8 mouse cellular contexts compared by ENCODE assay signal in genomic region chr13:23446498-23446952, GRCm38 (mm10). TPM values are rescaled to one million over a fixed set of nuclear protein-coding genes. Genes with fewer than 3 reads are reported as not detected.
DNase-seq lines count a peak whose midpoint lies in the region; ATAC-seq and TF ChIP-seq lines count a peak whose summit lies in the region.

No protein-coding gene starts in this region.

- peaks cover 11% of the 10 kb centered on the region; the same call in 1 of the 2 replicates for H3K4me1 ChIP-seq in embryonic facial prominence, embryonic 15.5 days
- peaks cover 9% of the 10 kb centered on the region; the same call in 1 of the 2 replicates for H3K4me1 ChIP-seq in limb, embryonic 13.5 days
- H3K4me1 ChIP-seq in midbrain, embryonic 14.5 days (ENCODE audit: control insufficient read depth, insufficient read depth, low read length) = peaks cover 15% of the 10 kb centered on the region
- peaks cover 7% of the 10 kb centered on the region for H3K4me1 ChIP-seq in spleen, adult 2 months (ENCODE audit: control insufficient read depth, insufficient read depth, insufficient read length)

- no peak for TF ChIP-seq CTCF in spleen, adult 2 months (IDR thresholded peaks at IDR 0.05; ENCODE audit: extremely low read depth, insufficient read depth, insufficient read length, insufficient replicate concordance)

- H3K9ac ChIP-seq in embryonic facial prominence, embryonic 15.5 days = no peak overlapping the region
- peak overlapping the region; percentile 63 for H3K9ac ChIP-seq in limb, embryonic 13.5 days
- peak overlapping the region; percentile 30; the same call in 1 of the 2 replicates for H3K9ac ChIP-seq in midbrain, embryonic 14.5 days (replicated peaks; ENCODE audit: low read length)

- no peak; the same call in 1 of the 2 replicates for ATAC-seq in embryonic facial prominence, embryonic 15.5 days (ENCODE audit: insufficient number of reproducible peaks, low FRiP score, low TSS enrichment, low read depth)
- ATAC-seq in limb, embryonic 13.5 days (ENCODE audit: low FRiP score, low read depth) = peak; percentile 71
- peak; percentile 67 for ATAC-seq in midbrain, embryonic 14.5 days (ENCODE audit: low FRiP score, low TSS enrichment)

- WGBS in embryonic facial prominence, embryonic 15.5 days = under 1% methylated on average over 16 of the region's 16 CpGs
- WGBS in limb, embryonic 13.5 days = under 1% methylated on average over 16 of the region's 16 CpGs
- WGBS in midbrain, embryonic 14.5 days = under 1% methylated on average over 16 of the region's 16 CpGs
- under 1% methylated on average over 16 of the region's 16 CpGs for WGBS in spleen, adult 2 months

- TF ChIP-seq POLR2A in spleen, adult 2 months (IDR thresholded peaks at IDR 0.05; ENCODE audit: low read depth, low read length) = no peak

- peak overlapping the region; percentile 65 for H3K4me2 ChIP-seq in embryonic facial prominence, embryonic 15.5 days (replicated peaks)
- H3K4me2 ChIP-seq in limb, embryonic 13.5 days (replicated peaks) = peak overlapping the region; percentile 70
- peak overlapping the region; percentile 70 for H3K4me2 ChIP-seq in midbrain, embryonic 14.5 days (ENCODE audit: low read length)

- no peaks in the 10 kb centered on the region for H3K27me3 ChIP-seq in embryonic facial prominence, embryonic 15.5 days
- no peaks in the 10 kb centered on the region for H3K27me3 ChIP-seq in limb, embryonic 13.5 days
- no peaks in the 10 kb centered on the region for H3K27me3 ChIP-seq in midbrain, embryonic 14.5 days (ENCODE audit: control insufficient read depth, insufficient read depth, low read length)
- no peaks in the 10 kb centered on the region for H3K27me3 ChIP-seq in spleen, adult 2 months (ENCODE audit: control insufficient read depth, insufficient read depth, low read length)

- peak overlapping the region; percentile 77 for H3K4me3 ChIP-seq in embryonic facial prominence, embryonic 15.5 days (replicated peaks)
- H3K4me3 ChIP-seq in limb, embryonic 13.5 days = peak overlapping the region; percentile 70
- H3K4me3 ChIP-seq in midbrain, embryonic 14.5 days (replicated peaks; ENCODE audit: low read depth, low read length) = peak overlapping the region; percentile 62
- peak overlapping the region; percentile 58 for H3K4me3 ChIP-seq in spleen, adult 2 months (ENCODE audit: extremely low read depth, insufficient read depth, insufficient read length)

- DNase-seq in 3T3-L1 (ENCODE audit: low read depth, low spot score) = peak; percentile 87
- peak; percentile 78 for DNase-seq in adrenal gland, postnatal 25 days
- peak; percentile 92 for DNase-seq in heart, adult 8-10 months (ENCODE audit: low spot score)
- peak; percentile 79 to 92 for DNase-seq in kidney, adult 8-10 months
- peak; percentile 94 for DNase-seq in midbrain, embryonic 14.5 days
- DNase-seq in spleen, adult 2 months (ENCODE audit: low read depth in 1 of 2, low spot score in 2 of 2) = peak in 1 of 2 experiments; percentile 65

- no peaks in the 10 kb centered on the region for H3K36me3 ChIP-seq in embryonic facial prominence, embryonic 15.5 days
- H3K36me3 ChIP-seq in limb, embryonic 13.5 days = no peaks in the 10 kb centered on the region
- no peaks in the 10 kb centered on the region for H3K36me3 ChIP-seq in midbrain, embryonic 14.5 days (ENCODE audit: control insufficient read depth, insufficient read depth, low read length)
- H3K36me3 ChIP-seq in spleen, adult 2 months (ENCODE audit: control insufficient read depth, insufficient read depth, low read length) = no peaks in the 10 kb centered on the region

- peak overlapping the region; percentile 99 for H3K27ac ChIP-seq in embryonic facial prominence, embryonic 15.5 days (replicated peaks)
- peak overlapping the region; percentile 99; the same call in 1 of the 2 replicates for H3K27ac ChIP-seq in limb, embryonic 13.5 days
- peak overlapping the region; percentile 97 for H3K27ac ChIP-seq in midbrain, embryonic 14.5 days (replicated peaks; ENCODE audit: low read depth, low read length)
- H3K27ac ChIP-seq in spleen, adult 2 months (ENCODE audit: insufficient read depth, low read length) = no peak overlapping the region

- no peaks in the 10 kb centered on the region for H3K9me3 ChIP-seq in embryonic facial prominence, embryonic 15.5 days (replicated peaks)
- no peaks in the 10 kb centered on the region for H3K9me3 ChIP-seq in limb, embryonic 13.5 days
- H3K9me3 ChIP-seq in midbrain, embryonic 14.5 days (ENCODE audit: control insufficient read depth, low read length) = no peaks in the 10 kb centered on the region

RNA-seq across cellular contexts. Expression of gene Btn1a1, which starts 19.2 kb away (rescaled TPM):
- not detected in 2 replicates for total RNA-seq in adrenal gland, postnatal 25 days (2021)
- polyA plus RNA-seq in embryonic facial prominence, embryonic 15.5 days (2015; fragmentation: Nextera tagmentation; extraction: Ambion mirVana) = 0.04 TPM in 1 of 2 replicates, not detected in the other
- not detected for total RNA-seq in heart, adult 8-10 months (2022)
- 0.19 and 0.45 TPM in 2 replicates for polyA plus RNA-seq in limb, embryonic 13.5 days (2015; fragmentation: Nextera tagmentation; extraction: Ambion mirVana)
- 0.09 TPM in 1 of 2 replicates, not detected in the other for polyA plus RNA-seq in midbrain, embryonic 14.5 days (2014; fragmentation: Nextera tagmentation; extraction: Ambion mirVana)
- 0.19 and 0.56 TPM in 2 replicates for polyA plus RNA-seq in spleen, adult 2 months (2012; rRNA removed)

RNA-seq across cellular contexts. Expression of gene Abt1, which starts 22.9 kb away (rescaled TPM):
- 6.4 and 6.9 TPM in 2 replicates for total RNA-seq in adrenal gland, postnatal 25 days (2021)
- 12.2 and 12.7 TPM in 2 replicates for polyA plus RNA-seq in embryonic facial prominence, embryonic 15.5 days (2015; fragmentation: Nextera tagmentation; extraction: Ambion mirVana)
- total RNA-seq in heart, adult 8-10 months (2022) = 1 to 10 TPM; 4.1 to 4.8 (median 4.7) TPM
- 13.4 and 14.8 TPM in 2 replicates for polyA plus RNA-seq in limb, embryonic 13.5 days (2015; fragmentation: Nextera tagmentation; extraction: Ambion mirVana)
- polyA plus RNA-seq in midbrain, embryonic 14.5 days (2014; fragmentation: Nextera tagmentation; extraction: Ambion mirVana) = 9.3 and 9.9 TPM in 2 replicates
- polyA plus RNA-seq in spleen, adult 2 months (2012; rRNA removed) = 1.8 TPM in 2 replicates

RNA-seq across cellular contexts. Expression of gene Btn2a2, which starts 42.1 kb away (rescaled TPM):
- total RNA-seq in adrenal gland, postnatal 25 days (2021) = not detected in 2 replicates
- polyA plus RNA-seq in embryonic facial prominence, embryonic 15.5 days (2015; fragmentation: Nextera tagmentation; extraction: Ambion mirVana) = 0.55 and 0.65 TPM in 2 replicates
- total RNA-seq in heart, adult 8-10 months (2022) = not detected
- polyA plus RNA-seq in limb, embryonic 13.5 days (2015; fragmentation: Nextera tagmentation; extraction: Ambion mirVana) = 1.4 and 1.5 TPM in 2 replicates
- polyA plus RNA-seq in midbrain, embryonic 14.5 days (2014; fragmentation: Nextera tagmentation; extraction: Ambion mirVana) = not detected in 2 replicates
- polyA plus RNA-seq in spleen, adult 2 months (2012; rRNA removed) = 0.04 TPM in 1 of 2 replicates, not detected in the other
